Mouse (Mus musculus): Measurements from ENCODE around the gene Map3k15. TPM values are rescaled to one million over a fixed set of nuclear protein-coding genes. Genes with fewer than 3 reads are reported as not detected.

Map3k15 gene
- polyA plus RNA-seq, 1 experiment from 2014 or later = 0.52 TPM

- no peaks in the 10 kb centered on the region for H3K9me3 ChIP-seq (ENCODE audit: control insufficient read depth, low read depth, low read length)
- no peak for ATAC-seq (ENCODE audit: insufficient number of reproducible peaks, insufficient read depth, low FRiP score, low read depth)
- no peak overlapping the region for H3K9ac ChIP-seq (replicated peaks; ENCODE audit: low read depth, low read length)
- 94% methylated on average over 9 of the region's 9 CpGs for WGBS
- H3K36me3 ChIP-seq (ENCODE audit: control insufficient read depth, insufficient read depth, low read length) = no peaks in the 10 kb centered on the region
- no peak overlapping the region for H3K27ac ChIP-seq (ENCODE audit: low read length)
- H3K4me1 ChIP-seq (ENCODE audit: control insufficient read depth, insufficient read depth, low read length) = no peaks in the 10 kb centered on the region
- no peak overlapping the region for H3K4me2 ChIP-seq (replicated peaks; ENCODE audit: low read depth, low read length)
- H3K4me3 ChIP-seq (ENCODE audit: low read depth, low read length) = no peak overlapping the region
- H3K27me3 ChIP-seq (ENCODE audit: control insufficient read depth, insufficient read depth, low read length) = no peaks in the 10 kb centered on the region
Measured at GRCm38 (mm10) chrX:159963925-159964324, 24.3 kb upstream of the Map3k15 start.

GRCm38 (mm10) chrX:159969025-159969424, 19.2 kb upstream of the Map3k15 start:
- 85% methylated on average over 2 of the region's 2 CpGs for WGBS
- Histone ChIP-seq H3K27ac (ENCODE audit: low read length) (no peak overlapping the region), H3K36me3 (ENCODE audit: control insufficient read depth, insufficient read depth, low read length) (no peaks in the 10 kb centered on the region), H3K27me3 (ENCODE audit: control insufficient read depth, insufficient read depth, low read length) (no peaks in the 10 kb centered on the region), H3K4me2 (replicated peaks; ENCODE audit: low read depth, low read length) (no peak overlapping the region), H3K4me1 (ENCODE audit: control insufficient read depth, insufficient read depth, low read length) (no peaks in the 10 kb centered on the region), H3K4me3 (ENCODE audit: low read depth, low read length) (no peak overlapping the region), H3K9me3 (ENCODE audit: control insufficient read depth, low read depth, low read length) (no peaks in the 10 kb centered on the region), H3K9ac (replicated peaks; ENCODE audit: low read depth, low read length) (no peak overlapping the region)
- ATAC-seq (ENCODE audit: insufficient number of reproducible peaks, insufficient read depth, low FRiP score, low read depth) = no peak

GRCm38 (mm10) chrX:159971091-159971779, 17.0 kb upstream of the Map3k15 start:
- Histone ChIP-seq H3K9me3 (ENCODE audit: control insufficient read depth, low read depth, low read length) (no peaks in the 10 kb centered on the region), H3K36me3 (ENCODE audit: control insufficient read depth, insufficient read depth, low read length) (no peaks in the 10 kb centered on the region), H3K27me3 (ENCODE audit: control insufficient read depth, insufficient read depth, low read length) (no peaks in the 10 kb centered on the region), H3K4me1 (ENCODE audit: control insufficient read depth, insufficient read depth, low read length) (no peaks in the 10 kb centered on the region), H3K27ac (ENCODE audit: low read length) (no peak overlapping the region), H3K9ac (replicated peaks; ENCODE audit: low read depth, low read length) (no peak overlapping the region), H3K4me3 (ENCODE audit: low read depth, low read length) (no peak overlapping the region), H3K4me2 (replicated peaks; ENCODE audit: low read depth, low read length) (no peak overlapping the region)
- WGBS = 54% methylated on average over 3 of the region's 3 CpGs
- no peak for ATAC-seq (ENCODE audit: insufficient number of reproducible peaks, insufficient read depth, low FRiP score, low read depth)

- no peaks in the 10 kb centered on the region for H3K27me3 ChIP-seq (ENCODE audit: control insufficient read depth, insufficient read depth, low read length)
- H3K9me3 ChIP-seq (ENCODE audit: control insufficient read depth, low read depth, low read length) = no peaks in the 10 kb centered on the region
- H3K4me3 ChIP-seq (ENCODE audit: low read depth, low read length) = no peak overlapping the region
- H3K4me1 ChIP-seq (ENCODE audit: control insufficient read depth, insufficient read depth, low read length) = no peaks in the 10 kb centered on the region
- no peak overlapping the region for H3K9ac ChIP-seq (replicated peaks; ENCODE audit: low read depth, low read length)
- no peak overlapping the region for H3K4me2 ChIP-seq (replicated peaks; ENCODE audit: low read depth, low read length)
- ATAC-seq (ENCODE audit: insufficient number of reproducible peaks, insufficient read depth, low FRiP score, low read depth) = no peak
- no peak overlapping the region for H3K27ac ChIP-seq (ENCODE audit: low read length)
- WGBS = 31% methylated on average over 5 of the region's 5 CpGs
- no peaks in the 10 kb centered on the region for H3K36me3 ChIP-seq (ENCODE audit: control insufficient read depth, insufficient read depth, low read length)
Measured at GRCm38 (mm10) chrX:159973730-159974129, 14.5 kb upstream of the Map3k15 start.

- Histone ChIP-seq H3K4me3 (ENCODE audit: low read depth, low read length) (no peak overlapping the region), H3K9me3 (ENCODE audit: control insufficient read depth, low read depth, low read length) (no peaks in the 10 kb centered on the region), H3K4me2 (replicated peaks; ENCODE audit: low read depth, low read length) (no peak overlapping the region), H3K27me3 (ENCODE audit: control insufficient read depth, insufficient read depth, low read length) (no peaks in the 10 kb centered on the region), H3K36me3 (ENCODE audit: control insufficient read depth, insufficient read depth, low read length) (no peaks in the 10 kb centered on the region), H3K4me1 (ENCODE audit: control insufficient read depth, insufficient read depth, low read length) (no peaks in the 10 kb centered on the region), H3K27ac (ENCODE audit: low read length) (no peak overlapping the region), H3K9ac (replicated peaks; ENCODE audit: low read depth, low read length) (no peak overlapping the region)
- 68% methylated on average over 3 of the region's 3 CpGs for WGBS
- no peak for ATAC-seq (ENCODE audit: insufficient number of reproducible peaks, insufficient read depth, low FRiP score, low read depth)
Measured at GRCm38 (mm10) chrX:159976243-159976642, 12.0 kb upstream of the Map3k15 start.

- ATAC-seq (ENCODE audit: insufficient number of reproducible peaks, insufficient read depth, low FRiP score, low read depth) = no peak
- no peaks in the 10 kb centered on the region for H3K4me1 ChIP-seq (ENCODE audit: control insufficient read depth, insufficient read depth, low read length)
- H3K36me3 ChIP-seq (ENCODE audit: control insufficient read depth, insufficient read depth, low read length) = no peaks in the 10 kb centered on the region
- H3K9me3 ChIP-seq (ENCODE audit: control insufficient read depth, low read depth, low read length) = no peaks in the 10 kb centered on the region
- WGBS = 83% methylated on average over 6 of the region's 6 CpGs
- H3K4me2 ChIP-seq (replicated peaks; ENCODE audit: low read depth, low read length) = no peak overlapping the region
- H3K9ac ChIP-seq (replicated peaks; ENCODE audit: low read depth, low read length) = no peak overlapping the region
- H3K4me3 ChIP-seq (ENCODE audit: low read depth, low read length) = no peak overlapping the region
- H3K27ac ChIP-seq (ENCODE audit: low read length) = no peak overlapping the region
- no peaks in the 10 kb centered on the region for H3K27me3 ChIP-seq (ENCODE audit: control insufficient read depth, insufficient read depth, low read length)
Measured at GRCm38 (mm10) chrX:159995808-159996207, 7.6 kb downstream of the Map3k15 start.

GRCm38 (mm10) chrX:160053306-160053705, 65.1 kb downstream of the Map3k15 start:
- H3K9me3 ChIP-seq (ENCODE audit: control insufficient read depth, low read depth, low read length) = no peaks in the 10 kb centered on the region
- H3K36me3 ChIP-seq (ENCODE audit: control insufficient read depth, insufficient read depth, low read length) = no peaks in the 10 kb centered on the region
- H3K4me2 ChIP-seq (replicated peaks; ENCODE audit: low read depth, low read length) = no peak overlapping the region
- H3K27me3 ChIP-seq (ENCODE audit: control insufficient read depth, insufficient read depth, low read length) = no peaks in the 10 kb centered on the region
- no peak overlapping the region for H3K9ac ChIP-seq (replicated peaks; ENCODE audit: low read depth, low read length)
- H3K4me3 ChIP-seq (ENCODE audit: low read depth, low read length) = no peak overlapping the region
- ATAC-seq (ENCODE audit: insufficient number of reproducible peaks, insufficient read depth, low FRiP score, low read depth) = no peak
- H3K27ac ChIP-seq (ENCODE audit: low read length) = no peak overlapping the region
- H3K4me1 ChIP-seq (ENCODE audit: control insufficient read depth, insufficient read depth, low read length) = no peaks in the 10 kb centered on the region
- WGBS = 61% methylated on average over 1 of the region's 1 CpGs

GRCm38 (mm10) chrX:160054643-160055042, 66.4 kb downstream of the Map3k15 start:
- Histone ChIP-seq H3K9me3 (ENCODE audit: control insufficient read depth, low read depth, low read length) (no peaks in the 10 kb centered on the region), H3K4me2 (replicated peaks; ENCODE audit: low read depth, low read length) (no peak overlapping the region), H3K36me3 (ENCODE audit: control insufficient read depth, insufficient read depth, low read length) (no peaks in the 10 kb centered on the region), H3K9ac (replicated peaks; ENCODE audit: low read depth, low read length) (no peak overlapping the region), H3K27ac (ENCODE audit: low read length) (no peak overlapping the region), H3K27me3 (ENCODE audit: control insufficient read depth, insufficient read depth, low read length) (no peaks in the 10 kb centered on the region), H3K4me1 (ENCODE audit: control insufficient read depth, insufficient read depth, low read length) (no peaks in the 10 kb centered on the region), H3K4me3 (ENCODE audit: low read depth, low read length) (no peak overlapping the region)
- 81% methylated on average over 5 of the region's 5 CpGs for WGBS
- ATAC-seq (ENCODE audit: insufficient number of reproducible peaks, insufficient read depth, low FRiP score, low read depth) = no peak

- Histone ChIP-seq H3K9ac (replicated peaks; ENCODE audit: low read depth, low read length) (no peak overlapping the region), H3K4me2 (replicated peaks; ENCODE audit: low read depth, low read length) (no peak overlapping the region), H3K27me3 (ENCODE audit: control insufficient read depth, insufficient read depth, low read length) (no peaks in the 10 kb centered on the region), H3K4me3 (ENCODE audit: low read depth, low read length) (no peak overlapping the region), H3K27ac (ENCODE audit: low read length) (no peak overlapping the region), H3K4me1 (ENCODE audit: control insufficient read depth, insufficient read depth, low read length) (no peaks in the 10 kb centered on the region), H3K36me3 (ENCODE audit: control insufficient read depth, insufficient read depth, low read length) (no peaks in the 10 kb centered on the region), H3K9me3 (ENCODE audit: control insufficient read depth, low read depth, low read length) (no peaks in the 10 kb centered on the region)
- WGBS = 85% methylated on average over 1 of the region's 1 CpGs
- ATAC-seq (ENCODE audit: insufficient number of reproducible peaks, insufficient read depth, low FRiP score, low read depth) = no peak
Measured at GRCm38 (mm10) chrX:160091973-160092372, 103.7 kb downstream of the Map3k15 start.

All from stomach, embryonic 14.5 days (tissue).